Mouse (Mus musculus): Measurements from ENCODE around the gene Fcgrt. TPM values are rescaled to one million over a fixed set of nuclear protein-coding genes. Genes with fewer than 3 reads are reported as not detected.

Gene Fcgrt
- polyA plus RNA-seq, 1 experiment from 2014 or later: 16.1 TPM

- H3K4me3 ChIP-seq (ENCODE audit: low read depth, low read length): peak overlapping the region; percentile 92
- ATAC-seq (ENCODE audit: low FRiP score) (no peak), DNase-seq (ENCODE audit: low spot score, missing footprints) (peak; percentile 88)
- H3K36me3 ChIP-seq (ENCODE audit: control insufficient read depth, insufficient read depth, low read length): peaks cover 35% of the 10 kb centered on the region
- peaks cover 17% of the 10 kb centered on the region for H3K4me1 ChIP-seq (ENCODE audit: control insufficient read depth, insufficient read depth, low read length)
- 3% methylated on average over 13 of the region's 13 CpGs for WGBS
- no peaks in the 10 kb centered on the region for H3K27me3 ChIP-seq (ENCODE audit: control insufficient read depth, insufficient read depth, low read length)
- H3K9me3 ChIP-seq (ENCODE audit: control insufficient read depth, low read length): no peaks in the 10 kb centered on the region
- H3K27ac ChIP-seq (ENCODE audit: low read depth, low read length): peak overlapping the region; percentile 99; the same call in 1 of the 2 replicates
- H3K4me2 ChIP-seq: peak overlapping the region; percentile 87
- peak overlapping the region; percentile 95 for H3K9ac ChIP-seq (ENCODE audit: low read length)
Measured at GRCm38 (mm10) chr7:45051601-45051974, 52.1 kb downstream of the Fcgrt start.

DNA sequence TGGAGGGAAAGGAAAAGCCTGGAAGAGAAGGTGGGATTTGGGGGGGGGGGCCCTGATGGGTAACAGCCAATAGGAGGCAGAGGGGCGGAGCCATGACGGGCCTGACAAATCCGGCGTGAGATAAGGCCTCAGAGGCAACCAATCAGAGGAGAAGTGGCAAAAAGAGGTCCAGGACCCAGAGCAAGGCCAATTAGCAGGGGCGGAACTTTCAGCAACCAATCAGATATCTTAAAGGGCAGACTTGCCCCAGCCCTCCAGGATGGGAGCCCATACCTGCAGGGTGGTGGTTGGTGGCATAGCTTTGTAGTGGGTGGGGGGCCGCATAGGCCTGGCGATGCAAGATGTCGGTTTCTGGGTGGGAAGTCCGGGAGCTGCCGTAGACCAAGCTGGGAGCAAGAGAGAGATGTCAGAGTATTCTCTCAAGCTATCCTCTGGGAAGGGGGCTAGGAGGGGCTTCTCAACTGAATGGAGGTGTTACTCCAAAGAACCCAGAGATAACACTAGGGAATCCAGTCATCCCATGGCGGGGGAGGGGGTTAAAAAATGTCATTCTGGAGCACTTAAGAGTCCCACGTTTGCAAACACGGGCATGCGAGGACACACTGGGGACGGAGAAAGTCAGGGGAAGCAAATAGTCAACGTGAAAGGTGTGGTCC, 52.6 kb downstream of the Fcgrt start:
- Histone ChIP-seq H3K9me3 (ENCODE audit: control insufficient read depth, low read length) (no peaks in the 10 kb centered on the region), H3K27ac (ENCODE audit: low read depth, low read length) (peak overlapping the region; percentile 99; the same call in 1 of the 2 replicates), H3K9ac (ENCODE audit: low read length) (peak overlapping the region; percentile 95), H3K4me2 (peak overlapping the region; percentile 87), H3K4me3 (ENCODE audit: low read depth, low read length) (peak overlapping the region; percentile 92), H3K27me3 (ENCODE audit: control insufficient read depth, insufficient read depth, low read length) (no peaks in the 10 kb centered on the region), H3K4me1 (ENCODE audit: control insufficient read depth, insufficient read depth, low read length) (peaks cover 17% of the 10 kb centered on the region), H3K36me3 (ENCODE audit: control insufficient read depth, insufficient read depth, low read length) (peaks cover 40% of the 10 kb centered on the region)
- ATAC-seq (ENCODE audit: low FRiP score) (peak; percentile 59), DNase-seq (ENCODE audit: low spot score, missing footprints) (peak; percentile 96)
- whole genome bisulfite sequencing: 3% methylated on average over 16 of the region's 16 CpGs

GRCm38 (mm10) chr7:45048923-45049657, 54.6 kb downstream of the Fcgrt start:
- Histone ChIP-seq H3K9ac (ENCODE audit: low read length) (no peak overlapping the region), H3K4me1 (ENCODE audit: control insufficient read depth, insufficient read depth, low read length) (peaks cover 17% of the 10 kb centered on the region), H3K4me3 (ENCODE audit: low read depth, low read length) (no peak overlapping the region), H3K27me3 (ENCODE audit: control insufficient read depth, insufficient read depth, low read length) (no peaks in the 10 kb centered on the region), H3K27ac (ENCODE audit: low read depth, low read length) (no peak overlapping the region), H3K36me3 (ENCODE audit: control insufficient read depth, insufficient read depth, low read length) (peaks cover 55% of the 10 kb centered on the region), H3K4me2 (no peak overlapping the region), H3K9me3 (ENCODE audit: control insufficient read depth, low read length) (no peaks in the 10 kb centered on the region)
- DNase-seq (ENCODE audit: low spot score, missing footprints) (no peak), ATAC-seq (ENCODE audit: low FRiP score) (no peak)
- WGBS: 95% methylated on average over 22 of the region's 23 CpGs

DNA sequence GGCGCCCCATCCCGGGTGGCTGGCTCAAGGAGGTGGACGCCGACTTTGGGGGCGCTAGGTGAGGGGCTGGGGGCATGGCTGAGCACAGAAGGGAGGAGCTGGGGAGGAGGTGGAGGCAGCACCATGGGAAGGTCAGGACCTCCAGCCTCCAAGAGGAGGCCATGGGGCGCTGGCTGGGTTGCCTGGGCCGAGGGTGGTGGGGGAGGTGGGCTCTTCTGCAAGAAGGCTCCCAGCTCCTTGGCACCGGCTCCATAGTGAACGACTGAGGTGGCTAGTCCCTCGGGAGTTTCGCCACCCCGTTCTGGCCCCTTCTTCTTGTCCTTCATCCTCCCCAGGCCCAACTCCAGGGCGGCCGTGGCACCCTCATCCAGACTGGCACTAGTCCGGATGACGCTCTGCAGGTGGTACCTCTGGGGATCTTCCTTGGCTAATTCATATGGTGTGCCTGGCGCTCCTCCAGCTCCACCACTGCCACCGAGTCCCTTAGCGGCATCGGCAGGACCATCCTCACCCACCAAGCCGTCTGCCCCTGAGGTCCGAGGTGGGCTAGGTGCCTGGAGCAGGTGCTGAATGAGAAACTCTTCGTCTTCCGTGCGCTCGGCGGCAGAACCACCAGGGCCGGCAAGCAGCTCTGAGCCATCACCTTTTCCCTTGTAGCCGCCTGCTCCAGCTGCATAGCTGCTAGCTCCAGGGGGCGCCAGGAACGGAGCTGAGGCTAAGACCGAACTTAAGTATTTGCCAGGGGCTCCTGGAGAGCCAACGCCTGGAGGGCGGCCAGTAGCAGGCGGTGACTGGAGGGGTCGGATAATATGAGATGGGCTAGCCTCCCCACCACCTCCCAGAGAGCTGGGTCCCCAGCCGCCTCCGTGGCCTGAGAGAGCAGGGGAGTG, 55.4 kb downstream of the Fcgrt start:
- Histone ChIP-seq H3K4me3 (ENCODE audit: low read depth, low read length) (no peak overlapping the region), H3K9ac (ENCODE audit: low read length) (no peak overlapping the region), H3K27ac (ENCODE audit: low read depth, low read length) (no peak overlapping the region), H3K27me3 (ENCODE audit: control insufficient read depth, insufficient read depth, low read length) (no peaks in the 10 kb centered on the region), H3K9me3 (ENCODE audit: control insufficient read depth, low read length) (no peaks in the 10 kb centered on the region), H3K4me1 (ENCODE audit: control insufficient read depth, insufficient read depth, low read length) (peaks cover 12% of the 10 kb centered on the region), H3K36me3 (ENCODE audit: control insufficient read depth, insufficient read depth, low read length) (peaks cover 59% of the 10 kb centered on the region), H3K4me2 (no peak overlapping the region)
- DNase-seq (ENCODE audit: low spot score, missing footprints) (no peak), ATAC-seq (ENCODE audit: low FRiP score) (no peak)
- 94% methylated on average over 37 of the region's 38 CpGs for WGBS

DNA sequence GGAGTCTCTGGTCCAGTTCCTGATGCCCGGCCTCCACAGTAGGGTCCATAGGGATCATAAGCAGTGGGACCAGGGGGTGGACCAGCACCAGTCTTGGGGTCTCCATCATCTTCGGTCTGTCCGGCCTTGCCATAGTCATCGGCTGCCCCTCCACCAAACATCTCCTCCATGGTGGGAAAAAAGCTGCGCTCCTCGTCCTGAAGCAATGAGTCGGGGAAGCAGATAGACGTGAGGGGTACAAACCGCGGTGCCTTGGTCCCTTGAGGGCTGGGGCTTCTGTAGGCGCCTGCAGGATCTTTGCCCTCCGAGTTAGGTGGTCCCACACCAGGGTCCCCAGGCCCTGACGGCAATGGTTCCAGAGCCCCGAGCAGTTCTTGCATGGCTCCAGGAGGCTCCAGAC, 56.2 kb downstream of the Fcgrt start:
- peaks cover 60% of the 10 kb centered on the region for H3K36me3 ChIP-seq (ENCODE audit: control insufficient read depth, insufficient read depth, low read length)
- H3K27ac ChIP-seq (ENCODE audit: low read depth, low read length): no peak overlapping the region
- no peaks in the 10 kb centered on the region for H3K9me3 ChIP-seq (ENCODE audit: control insufficient read depth, low read length)
- ATAC-seq (ENCODE audit: low FRiP score) (no peak), DNase-seq (ENCODE audit: low spot score, missing footprints) (no peak)
- H3K27me3 ChIP-seq (ENCODE audit: control insufficient read depth, insufficient read depth, low read length): no peaks in the 10 kb centered on the region
- no peak overlapping the region for H3K4me2 ChIP-seq
- no peak overlapping the region for H3K9ac ChIP-seq (ENCODE audit: low read length)
- H3K4me3 ChIP-seq (ENCODE audit: low read depth, low read length): no peak overlapping the region
- WGBS: 98% methylated on average over 14 of the region's 14 CpGs
- peaks cover 12% of the 10 kb centered on the region for H3K4me1 ChIP-seq (ENCODE audit: control insufficient read depth, insufficient read depth, low read length)

DNA sequence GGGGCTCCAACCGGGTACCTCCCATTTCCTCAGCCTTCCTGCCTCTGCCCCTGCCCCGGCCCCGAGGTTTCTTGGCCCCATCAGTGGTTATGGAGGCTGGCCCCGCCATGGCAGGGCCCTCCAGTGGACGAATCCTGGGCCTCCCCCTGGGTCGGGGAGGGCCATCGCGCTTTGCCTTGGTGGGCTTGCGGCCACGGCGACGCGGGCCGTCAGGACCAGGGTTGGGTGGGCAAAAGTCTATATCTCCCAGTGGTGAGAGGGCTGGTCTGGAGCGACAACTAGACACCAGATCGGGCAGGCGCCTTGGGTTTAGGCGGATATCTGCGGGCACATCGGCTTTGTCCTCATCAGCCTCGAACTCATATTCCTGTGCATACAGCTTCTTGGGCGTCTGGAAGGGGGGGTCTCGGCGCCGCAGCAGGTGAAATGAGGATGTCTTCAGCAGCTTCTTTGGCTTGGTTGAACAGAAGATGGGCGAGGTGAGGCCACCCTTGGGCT, 56.7 kb downstream of the Fcgrt start:
- peaks cover 63% of the 10 kb centered on the region for H3K36me3 ChIP-seq (ENCODE audit: control insufficient read depth, insufficient read depth, low read length)
- DNase-seq (ENCODE audit: low spot score, missing footprints) (no peak), ATAC-seq (ENCODE audit: low FRiP score) (no peak)
- H3K4me2 ChIP-seq: no peak overlapping the region
- H3K4me1 ChIP-seq (ENCODE audit: control insufficient read depth, insufficient read depth, low read length): peaks cover 12% of the 10 kb centered on the region
- H3K9ac ChIP-seq (ENCODE audit: low read length): no peak overlapping the region
- no peaks in the 10 kb centered on the region for H3K9me3 ChIP-seq (ENCODE audit: control insufficient read depth, low read length)
- H3K27ac ChIP-seq (ENCODE audit: low read depth, low read length): no peak overlapping the region
- no peaks in the 10 kb centered on the region for H3K27me3 ChIP-seq (ENCODE audit: control insufficient read depth, insufficient read depth, low read length)
- WGBS: 95% methylated on average over 26 of the region's 26 CpGs
- no peak overlapping the region for H3K4me3 ChIP-seq (ENCODE audit: low read depth, low read length)

DNA sequence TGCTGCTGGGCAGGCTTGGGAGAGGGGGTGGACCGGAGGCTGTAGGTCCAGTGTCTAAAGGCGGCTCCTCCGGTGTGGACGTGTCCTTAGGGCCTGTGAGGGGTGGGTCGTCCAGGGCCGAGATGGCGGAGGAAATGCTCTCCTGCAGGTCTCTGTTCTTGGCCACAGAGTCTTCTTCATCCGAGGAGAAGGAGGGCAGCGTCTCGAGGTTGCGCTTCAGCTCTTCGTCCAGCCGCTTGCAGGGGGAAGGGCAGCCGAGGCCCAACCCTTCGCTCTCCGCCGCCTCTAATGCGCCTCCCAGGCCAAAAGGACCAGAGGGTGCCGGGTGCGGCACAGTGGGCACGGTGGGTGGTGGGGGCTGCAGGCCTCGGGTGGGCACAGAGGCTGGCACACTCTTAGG, 57.9 kb downstream of the Fcgrt start:
- Histone ChIP-seq H3K27me3 (ENCODE audit: control insufficient read depth, insufficient read depth, low read length) (no peaks in the 10 kb centered on the region), H3K9ac (ENCODE audit: low read length) (no peak overlapping the region), H3K4me1 (ENCODE audit: control insufficient read depth, insufficient read depth, low read length) (0 out of 2 replicates have a peak, but pooled peaks cover 3% of the 10 kb centered on the region), H3K9me3 (ENCODE audit: control insufficient read depth, low read length) (no peaks in the 10 kb centered on the region), H3K27ac (ENCODE audit: low read depth, low read length) (no peak overlapping the region), H3K36me3 (ENCODE audit: control insufficient read depth, insufficient read depth, low read length) (peaks cover 71% of the 10 kb centered on the region), H3K4me2 (no peak overlapping the region), H3K4me3 (ENCODE audit: low read depth, low read length) (no peak overlapping the region)
- DNase-seq (ENCODE audit: low spot score, missing footprints) (no peak), ATAC-seq (ENCODE audit: low FRiP score) (no peak)
- WGBS: 94% methylated on average over 22 of the region's 22 CpGs

GRCm38 (mm10) chr7:45043307-45043706, 60.3 kb downstream of the Fcgrt start:
- H3K4me3 ChIP-seq (ENCODE audit: low read depth, low read length): no peak overlapping the region
- WGBS: 97% methylated on average over 13 of the region's 14 CpGs
- peaks cover 68% of the 10 kb centered on the region for H3K36me3 ChIP-seq (ENCODE audit: control insufficient read depth, insufficient read depth, low read length)
- H3K4me2 ChIP-seq: no peak overlapping the region
- no peaks in the 10 kb centered on the region for H3K9me3 ChIP-seq (ENCODE audit: control insufficient read depth, low read length)
- DNase-seq (ENCODE audit: low spot score, missing footprints) (no peak), ATAC-seq (ENCODE audit: low FRiP score) (no peak)
- H3K27me3 ChIP-seq (ENCODE audit: control insufficient read depth, insufficient read depth, low read length): no peaks in the 10 kb centered on the region
- H3K4me1 ChIP-seq (ENCODE audit: control insufficient read depth, insufficient read depth, low read length): no peaks in the 10 kb centered on the region
- no peak overlapping the region for H3K27ac ChIP-seq (ENCODE audit: low read depth, low read length)
- no peak overlapping the region for H3K9ac ChIP-seq (ENCODE audit: low read length)

All from midbrain, embryonic 11.5 days (tissue).